Mouse (Mus musculus) cortical plate, adult 2 months (tissue): ENCODE results near the gene Mob3c.

Source experiments
- CTCF ChIP-seq: fragments of 200-500 bp; IDR thresholded peaks from 2 replicates; pipeline ENCODE4 v1.5.1; 2011; ENCODE audit warnings: mild to moderate bottlenecking, control low read depth, low read length; ENCODE audit not compliant: insufficient read depth; ENCODE audit errors: extremely low read depth
- POLR2A ChIP-seq: fragments of 200-500 bp; IDR thresholded peaks from 2 replicates; pipeline ENCODE4 v1.6.1; 2011; ENCODE audit warnings: mild to moderate bottlenecking, low read length, control low read depth; ENCODE audit not compliant: insufficient read depth; ENCODE audit errors: extremely low read depth

- TF ChIP-seq CTCF (no peak), POLR2A (no peak)
These were observed 27.2 kb downstream of the Mob3c start for GRCm38 (mm10) chr4:115855100-115855499.
